In genomic region chr11:120185316-120186141, GRCm38 (mm10) we compare ENCODE assay signal across 8 mouse cellular contexts. TPM values are rescaled to one million over a fixed set of nuclear protein-coding genes. Genes with fewer than 3 reads are reported as not detected.
DNase-seq lines count a peak whose midpoint lies in the region; ATAC-seq lines count a peak whose summit lies in the region.

No protein-coding gene starts in this region.

- DNase-seq in cerebellum, adult 11-12 months = peak; percentile 52
- no peak for DNase-seq in cerebellum, adult 9-10 months
- peak; percentile 78 for DNase-seq in adrenal gland, adult 8-10 months
- peak; percentile 62 for DNase-seq in forebrain, embryonic 14.5 days (ENCODE audit: low spot score)
- DNase-seq in liver, embryonic 13.5 days = no peak
- DNase-seq in ovary, adult 18-20 months (ENCODE audit: low spot score) = peak; percentile 83

- peak overlapping the region; percentile 99 for H3K9ac ChIP-seq in forebrain, embryonic 14.5 days (ENCODE audit: low read length)
- peak overlapping the region; percentile 99 for H3K9ac ChIP-seq in hindbrain, embryonic 13.5 days
- peak overlapping the region; percentile 71 for H3K9ac ChIP-seq in liver, embryonic 13.5 days

- H3K4me2 ChIP-seq in forebrain, embryonic 14.5 days (ENCODE audit: low read length) = peak overlapping the region; percentile 92
- H3K4me2 ChIP-seq in hindbrain, embryonic 13.5 days = peak overlapping the region; percentile 98
- H3K4me2 ChIP-seq in liver, embryonic 13.5 days = peak overlapping the region; percentile 79

- no peak for ATAC-seq in forebrain, embryonic 14.5 days
- ATAC-seq in hindbrain, embryonic 13.5 days (ENCODE audit: low FRiP score) = no peak
- ATAC-seq in liver, embryonic 13.5 days (ENCODE audit: low read depth) = no peak
- ATAC-seq in inflammation-experienced regulatory T-cells, adult 6 months = no peak

- peaks cover 6% of the 10 kb centered on the region; the same call in 1 of the 2 replicates for H3K36me3 ChIP-seq in forebrain, embryonic 14.5 days (ENCODE audit: control insufficient read depth, insufficient read depth, low read length)
- H3K36me3 ChIP-seq in hindbrain, embryonic 13.5 days = no peaks in the 10 kb centered on the region
- 0 out of 2 replicates have a peak, but pooled peaks cover 2% of the 10 kb centered on the region for H3K36me3 ChIP-seq in liver, embryonic 13.5 days

- peaks cover 39% of the 10 kb centered on the region for H3K4me1 ChIP-seq in forebrain, embryonic 14.5 days (ENCODE audit: control insufficient read depth, insufficient read depth, low read length)
- H3K4me1 ChIP-seq in hindbrain, embryonic 13.5 days (replicated peaks) = peaks cover 61% of the 10 kb centered on the region
- peaks cover 59% of the 10 kb centered on the region for H3K4me1 ChIP-seq in liver, embryonic 13.5 days (replicated peaks)

- peak overlapping the region; percentile 94 for H3K4me3 ChIP-seq in forebrain, embryonic 14.5 days (ENCODE audit: low read depth, low read length)
- peak overlapping the region; percentile 89 for H3K4me3 ChIP-seq in hindbrain, embryonic 13.5 days
- peak overlapping the region; percentile 66 for H3K4me3 ChIP-seq in liver, embryonic 13.5 days (replicated peaks)

- H3K27me3 ChIP-seq in forebrain, embryonic 14.5 days (replicated peaks; ENCODE audit: control insufficient read depth, insufficient read depth, low read length) = no peaks in the 10 kb centered on the region
- H3K27me3 ChIP-seq in hindbrain, embryonic 13.5 days = no peaks in the 10 kb centered on the region
- peaks cover 84% of the 10 kb centered on the region for H3K27me3 ChIP-seq in liver, embryonic 13.5 days

- WGBS in forebrain, embryonic 14.5 days = 1% methylated on average over 54 of the region's 54 CpGs
- WGBS in hindbrain, embryonic 13.5 days = under 1% methylated on average over 54 of the region's 54 CpGs
- 6% methylated on average over 54 of the region's 54 CpGs for WGBS in liver, embryonic 13.5 days (ENCODE audit: insufficient replicate concordance)

- no peaks in the 10 kb centered on the region for H3K9me3 ChIP-seq in forebrain, embryonic 14.5 days (replicated peaks; ENCODE audit: control insufficient read depth, low read length)
- no peaks in the 10 kb centered on the region for H3K9me3 ChIP-seq in hindbrain, embryonic 13.5 days
- no peaks in the 10 kb centered on the region for H3K9me3 ChIP-seq in liver, embryonic 13.5 days (replicated peaks)

- H3K27ac ChIP-seq in forebrain, embryonic 14.5 days (ENCODE audit: low read depth, low read length) = peak overlapping the region; percentile 87
- H3K27ac ChIP-seq in hindbrain, embryonic 13.5 days = peak overlapping the region; percentile 99
- peak overlapping the region; percentile 84 for H3K27ac ChIP-seq in liver, embryonic 13.5 days

RNA-seq across cellular contexts. Expression of gene Slc38a10, which starts 34.4 kb away (rescaled TPM):
- 100 to 1,000 TPM; 155 to 215 (median 187) TPM for total RNA-seq in adrenal gland, adult 8-10 months (2022)
- 53.6 and 72.5 TPM in 2 replicates for polyA plus RNA-seq in forebrain, embryonic 14.5 days (2014; fragmentation: Nextera tagmentation; extraction: Ambion mirVana)
- polyA plus RNA-seq in hindbrain, embryonic 13.5 days (2015; fragmentation: Nextera tagmentation; extraction: Ambion mirVana) = 110 and 115 TPM in 2 replicates
- 35.5 and 38.3 TPM in 2 replicates for polyA plus RNA-seq in liver, embryonic 13.5 days (2015; fragmentation: Nextera tagmentation; extraction: Ambion mirVana)
- polyA plus RNA-seq in inflammation-experienced regulatory T-cells, adult 6 months (2017; shearing (Covaris generic)) = 10 to 100 TPM; 39.7 to 62.8 (median 44.1) TPM

RNA-seq across cellular contexts. Expression of gene Bahcc1, which starts 47.2 kb away (rescaled TPM):
- total RNA-seq in adrenal gland, adult 8-10 months (2022) = 10 to 100 TPM; 16.6 to 24.5 (median 19.5) TPM
- 12.6 and 14.5 TPM in 2 replicates for polyA plus RNA-seq in forebrain, embryonic 14.5 days (2014; fragmentation: Nextera tagmentation; extraction: Ambion mirVana)
- 13.6 and 17.0 TPM in 2 replicates for polyA plus RNA-seq in hindbrain, embryonic 13.5 days (2015; fragmentation: Nextera tagmentation; extraction: Ambion mirVana)
- polyA plus RNA-seq in liver, embryonic 13.5 days (2015; fragmentation: Nextera tagmentation; extraction: Ambion mirVana) = 1.3 and 1.4 TPM in 2 replicates
- polyA plus RNA-seq in inflammation-experienced regulatory T-cells, adult 6 months (2017; shearing (Covaris generic)) = not detected

Comparison
In these comparisons a context has a peak if more than half of its experiments do, and no peak if none do; other contexts are left out.
1. DNase-seq: peak in cerebellum, adult 11-12 months (single experiment), adrenal gland, adult 8-10 months (single experiment), forebrain, embryonic 14.5 days (single experiment) and ovary, adult 18-20 months (single experiment); none in cerebellum, adult 9-10 months (single experiment) and liver, embryonic 13.5 days (single experiment).
2. Peak in every context shown above with its lines, with median percentiles within 50 percentile points of each other: H3K27ac ChIP-seq, H3K4me2 ChIP-seq, H3K4me3 ChIP-seq and H3K9ac ChIP-seq.